Mouse (Mus musculus) gonadal fat pad, adult 2 months (tissue): ENCODE results near the gene Il15. TPM values are rescaled to one million over a fixed set of nuclear protein-coding genes. Genes with fewer than 3 reads are reported as not detected.
A peak's percentile ranks its signal among the peaks of the same experiment; 100 is the strongest.

Experiments
- DNase-seq: peaks from one replicate; pipeline ENCODE4 v3.0.0-alpha.2; 2012; ENCODE audit warnings: low read depth
- polyA plus RNA-seq: library from polyadenylated mRNA; depleted of rRNA; stranded (reverse); fragments of >200 nt; gene quantifications from 2 replicates; pipeline ENCODE4 v1.2.3, GENCODE M21; 2012

The Il15 gene
- polyA plus RNA-seq, 1 experiment, result 8.4 TPM

- DNase-seq, result no peak
Measured at GRCm38 (mm10) chr8:82356091-82356490, 46.9 kb downstream of the Il15 start.

GRCm38 (mm10) chr8:82351268-82351943, 51.6 kb downstream of the Il15 start:
- no peak for DNase-seq

GRCm38 (mm10) chr8:82349299-82349698, 53.7 kb downstream of the Il15 start:
- no peak for DNase-seq

- no peak for DNase-seq
Measured at GRCm38 (mm10) chr8:82346485-82346884, 56.5 kb downstream of the Il15 start.

GRCm38 (mm10) chr8:82331675-82332234, 71.3 kb downstream of the Il15 start:
- no peak for DNase-seq

- peak; percentile 14 for DNase-seq
Measured at GRCm38 (mm10) chr8:82327986-82328652, 74.9 kb downstream of the Il15 start.

GRCm38 (mm10) chr8:82326061-82326460, 77.0 kb downstream of the Il15 start:
- DNase-seq, result peak; percentile 26

GRCm38 (mm10) chr8:82325586-82325985, 77.4 kb downstream of the Il15 start:
- DNase-seq, result peak; percentile 72

GRCm38 (mm10) chr8:82317446-82317845, 85.6 kb downstream of the Il15 start:
- DNase-seq, result no peak

- DNase-seq, result no peak
Measured at GRCm38 (mm10) chr8:82306424-82306823, 96.6 kb downstream of the Il15 start.

GRCm38 (mm10) chr8:82296256-82296655, 106.8 kb downstream of the Il15 start:
- no peak for DNase-seq

- no peak for DNase-seq
Measured at GRCm38 (mm10) chr8:82291659-82292058, 111.4 kb downstream of the Il15 start.

- no peak for DNase-seq
Measured at GRCm38 (mm10) chr8:82285866-82286265, 117.2 kb downstream of the Il15 start.

GRCm38 (mm10) chr8:82281995-82282394, 121.0 kb downstream of the Il15 start:
- DNase-seq, result no peak
